Mouse (Mus musculus): Measurements from ENCODE around the gene Hspbap1.
A peak's percentile ranks its signal among the peaks of the same experiment; 100 is the strongest.

Gene Hspbap1

DNA sequence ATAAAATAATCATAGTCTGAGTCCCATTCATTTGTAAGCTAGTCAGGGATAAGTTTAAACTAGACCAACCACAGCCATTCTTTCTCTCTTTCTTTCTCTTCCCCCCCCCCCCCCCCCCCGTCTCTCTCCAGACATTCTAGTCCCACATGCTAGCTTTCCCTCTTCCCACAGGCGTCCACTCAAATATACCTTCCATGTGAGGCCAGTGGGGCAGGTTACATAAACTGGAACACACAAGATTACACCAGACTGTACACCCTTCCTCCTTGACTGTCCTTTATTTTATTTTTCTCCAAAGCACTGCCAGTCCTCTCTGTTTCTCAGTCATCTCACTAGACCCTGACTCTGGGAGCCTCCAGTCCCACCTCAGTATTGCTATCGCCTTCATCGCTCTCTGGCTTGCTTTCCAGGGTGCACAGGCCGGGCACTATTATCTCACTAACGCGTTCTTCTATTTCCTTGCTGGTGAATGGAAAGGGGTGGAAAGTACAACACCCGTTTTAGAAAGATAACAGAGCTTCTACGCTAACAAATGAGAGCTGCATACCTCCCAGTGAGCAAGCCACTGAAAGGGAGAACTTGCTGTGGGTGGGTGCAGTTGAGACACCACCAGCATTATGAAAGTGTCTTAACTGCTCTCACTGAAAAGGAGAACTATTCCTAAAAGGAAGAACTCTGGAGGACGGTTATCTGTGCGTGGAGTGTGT lies 6.4 kb upstream of the Hspbap1 start:
- no peak for DNase-seq (ENCODE audit: low spot score)

DNA sequence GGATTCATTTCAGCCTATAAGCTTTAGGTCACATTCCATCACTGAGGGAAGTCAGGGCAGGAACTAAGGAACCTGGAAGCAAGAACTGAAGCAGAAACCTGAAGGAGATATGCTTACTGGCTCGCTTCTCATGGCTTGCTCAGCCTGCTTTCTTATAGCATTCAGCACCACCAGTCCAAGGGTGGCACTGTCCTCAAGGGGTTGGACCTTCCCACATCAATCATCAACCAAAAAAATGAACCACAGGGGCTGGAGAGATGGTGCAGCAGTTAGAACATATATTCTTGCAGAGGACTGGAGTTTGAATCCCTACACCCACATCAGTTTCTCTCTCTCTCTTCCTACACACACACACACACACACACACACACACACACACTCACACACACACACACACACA lies 5.2 kb upstream of the Hspbap1 start:
- DNase-seq (ENCODE audit: low spot score) = no peak

DNA sequence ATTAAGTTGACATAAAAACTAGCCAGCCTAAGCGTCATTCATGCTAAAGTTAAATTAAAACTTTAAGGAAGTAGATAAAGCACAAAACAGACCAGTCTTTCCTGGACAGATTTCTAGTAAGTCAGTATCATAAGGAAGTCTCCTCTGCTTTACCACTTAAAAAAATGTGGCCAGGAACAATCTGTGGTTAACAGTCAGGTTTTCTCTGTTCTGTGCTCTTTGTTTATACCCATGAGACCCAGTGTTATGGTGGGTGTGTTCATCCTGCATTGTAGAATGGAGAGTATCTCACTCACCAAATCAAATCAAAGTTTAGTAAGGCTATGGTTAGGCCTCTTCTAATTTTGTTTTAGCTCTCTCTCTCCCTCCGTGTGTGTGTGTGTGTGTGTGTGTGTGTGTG lies 4.7 kb upstream of the Hspbap1 start:
- no peak for DNase-seq (ENCODE audit: low spot score)

DNA sequence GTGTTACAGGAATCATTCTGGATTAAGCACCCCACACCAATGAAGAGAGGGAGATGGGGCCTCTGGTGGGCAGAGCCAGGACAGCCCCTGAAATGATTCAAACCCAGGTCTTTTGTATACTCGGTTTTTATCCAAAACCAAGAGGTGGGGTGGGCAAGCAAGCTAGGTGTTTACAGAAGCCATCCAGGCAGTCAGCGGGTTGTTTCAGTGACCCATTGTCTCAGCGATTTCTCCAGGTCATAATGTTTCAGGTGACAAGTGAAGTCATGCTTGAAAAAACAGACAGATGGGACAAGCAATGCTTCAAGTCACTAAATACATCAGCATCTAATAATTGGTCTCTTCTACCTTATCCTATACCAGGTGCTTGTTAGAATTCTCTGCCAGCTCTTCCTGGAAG lies 3.8 kb upstream of the Hspbap1 start:
- DNase-seq (ENCODE audit: low spot score) = no peak

DNA sequence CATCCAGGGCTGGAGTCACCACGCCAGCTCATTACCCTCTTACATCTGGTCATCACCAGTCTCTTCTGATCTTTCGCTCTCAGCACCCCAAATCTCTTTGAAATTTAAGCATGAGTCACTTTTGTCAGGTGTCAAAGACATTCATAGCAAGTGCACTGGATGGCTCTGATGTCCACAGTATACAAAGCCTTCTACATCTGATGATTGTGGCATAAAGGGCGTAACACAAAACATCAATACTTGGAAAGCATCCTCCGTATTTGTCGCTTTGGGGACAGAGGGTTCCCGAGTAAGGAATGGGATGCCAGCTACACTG lies 1.7 kb upstream of the Hspbap1 start:
- DNase-seq (ENCODE audit: low spot score) = no peak

DNA sequence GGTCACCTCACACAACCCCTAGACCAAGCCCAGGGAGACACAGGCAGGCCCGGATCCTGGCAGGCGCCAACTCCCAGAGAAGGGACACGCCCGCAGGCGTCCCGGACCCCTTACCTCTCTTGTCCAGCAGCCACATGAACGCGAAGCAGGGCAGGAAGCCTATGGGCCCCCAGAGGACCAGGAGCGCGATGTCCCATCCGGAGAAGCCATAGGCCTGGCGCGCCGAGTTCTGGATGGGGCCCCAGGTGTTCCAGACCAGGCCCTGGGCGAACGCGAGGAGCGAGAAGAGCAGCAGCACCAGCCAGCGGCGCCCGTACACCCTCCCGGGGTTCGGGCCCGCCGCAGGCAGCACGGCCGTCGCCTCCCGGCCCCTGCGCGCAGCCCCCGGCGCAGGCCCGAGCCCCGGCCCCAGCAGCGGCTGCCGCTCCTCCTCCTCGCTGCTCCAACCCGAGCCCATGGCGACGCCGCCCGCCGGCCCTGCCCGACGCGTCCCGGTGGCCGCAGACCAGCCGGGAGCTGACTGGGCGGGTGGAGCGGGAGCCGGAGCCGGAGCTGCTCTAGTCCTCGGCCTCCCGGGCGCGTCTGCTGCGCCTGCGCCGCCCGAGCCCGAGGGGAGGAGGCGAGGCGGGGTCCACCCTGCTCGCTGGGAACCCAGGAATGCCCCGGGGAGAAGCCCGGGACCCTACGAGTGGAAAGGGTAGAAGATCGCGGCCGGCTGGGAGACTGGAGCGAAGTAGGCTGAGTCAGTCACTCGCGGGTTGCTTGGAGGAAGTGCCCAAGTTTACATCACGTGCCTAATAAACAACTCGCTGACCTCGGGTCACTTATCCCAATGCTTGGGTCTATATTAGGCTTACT lies 1.2 kb upstream of the Hspbap1 start, which contains the start of gene Dirc2:
Gene Dirc2 (minus strand): TSS at position 572 of the 858 bp plus-strand sequence.
- peak; percentile 61 for DNase-seq (ENCODE audit: low spot score)

DNA sequence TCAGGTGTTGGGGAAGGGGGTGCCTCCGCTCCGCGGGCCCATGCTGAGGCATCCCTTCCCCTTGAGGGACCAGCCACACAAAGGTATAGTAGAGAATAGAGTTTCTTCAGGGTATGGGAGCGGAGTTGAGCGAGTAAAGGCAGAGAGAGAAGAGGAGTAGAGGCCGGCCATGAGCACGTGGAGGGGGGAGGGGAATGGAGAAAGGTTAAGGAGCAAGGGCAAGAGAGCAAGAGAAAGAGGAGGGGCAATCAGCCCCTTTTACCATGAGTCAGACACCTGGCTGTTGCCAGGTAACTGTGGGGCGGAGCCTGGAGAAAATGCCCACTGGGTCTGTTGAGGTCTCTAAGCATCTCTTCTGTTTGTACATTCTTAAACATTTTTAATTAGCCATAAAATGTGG lies 966 bp downstream of the Hspbap1 start:
- no peak for DNase-seq (ENCODE audit: low spot score)

DNA sequence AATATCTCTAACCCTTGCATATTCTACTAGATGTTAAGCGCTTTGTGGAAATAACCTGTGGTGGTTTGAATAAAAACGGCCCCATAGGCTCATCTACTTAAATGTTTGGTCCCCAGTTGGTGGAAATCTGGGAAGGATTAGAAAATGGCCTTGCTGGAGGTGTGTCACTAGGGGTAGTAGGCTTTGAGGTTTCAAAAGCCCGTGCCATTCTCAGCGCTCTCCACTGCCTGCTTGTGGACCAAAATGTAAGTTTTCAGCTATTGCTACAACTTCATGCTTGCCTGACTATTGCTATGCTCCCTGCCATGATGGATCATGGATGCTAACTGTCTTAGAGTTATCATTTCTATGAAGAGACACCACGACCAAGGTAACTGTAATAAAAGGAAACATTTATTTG lies 1.4 kb downstream of the Hspbap1 start:
- no peak for DNase-seq (ENCODE audit: low spot score)

DNA sequence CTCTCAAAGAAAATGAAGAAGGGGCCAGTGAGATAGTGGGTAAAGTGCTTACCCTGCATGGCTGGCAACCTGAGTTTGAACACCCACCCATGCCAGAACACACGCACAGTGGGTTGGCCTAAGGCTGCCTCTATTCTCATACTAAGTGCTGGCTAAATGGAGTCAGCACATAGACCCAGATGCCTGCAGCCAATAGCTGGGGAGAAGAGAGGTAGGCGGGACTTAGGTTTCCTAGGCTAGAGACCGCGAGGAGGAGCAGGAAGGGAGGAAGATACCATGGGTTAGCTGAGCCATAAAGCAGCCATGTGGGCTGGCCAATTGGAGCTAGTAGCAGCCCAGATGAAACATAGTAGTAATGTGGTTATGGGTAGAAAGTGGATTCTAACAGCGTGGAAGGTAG lies 2.4 kb downstream of the Hspbap1 start:
- no peak for DNase-seq (ENCODE audit: low spot score)

DNA sequence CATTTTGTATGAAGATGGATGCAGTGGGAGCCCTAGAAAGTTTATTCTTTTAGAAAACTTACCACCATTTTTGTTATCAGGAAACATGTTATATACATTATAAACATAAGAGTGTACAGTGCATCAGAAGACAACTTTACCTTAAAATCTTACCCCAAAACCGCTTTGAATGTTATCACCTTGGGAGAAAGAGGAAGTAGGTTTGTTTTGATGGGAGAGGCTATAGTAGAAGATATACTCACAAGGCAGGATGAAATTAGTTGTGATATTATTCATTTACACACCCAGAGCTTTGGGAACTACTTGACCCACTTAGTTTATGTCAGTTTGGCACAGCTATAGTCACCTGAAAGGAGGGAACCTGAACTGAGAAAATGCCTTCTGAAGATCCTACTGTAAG lies 5.7 kb downstream of the Hspbap1 start:
- no peak for DNase-seq (ENCODE audit: low spot score)

DNA sequence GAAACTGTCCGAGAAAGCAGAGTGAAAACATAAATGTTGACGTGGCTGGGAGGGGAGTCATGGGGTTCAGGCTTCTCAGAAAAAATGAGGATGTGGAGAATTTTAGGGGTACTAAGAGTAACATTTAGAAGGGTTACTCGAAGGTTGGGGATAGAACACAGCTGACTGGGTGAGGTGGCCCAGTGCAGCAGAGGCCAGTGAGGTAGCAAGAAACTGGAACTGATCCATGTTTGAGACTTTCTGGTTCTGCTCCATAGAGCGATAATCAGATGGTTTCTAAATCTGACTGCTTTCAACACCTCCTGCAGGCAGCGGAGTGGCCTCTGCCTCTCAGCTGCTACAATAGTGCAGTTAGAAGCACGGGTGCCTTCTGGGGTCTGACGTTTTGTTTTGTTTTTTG lies 6.6 kb downstream of the Hspbap1 start:
- no peak for DNase-seq (ENCODE audit: low spot score)

DNA sequence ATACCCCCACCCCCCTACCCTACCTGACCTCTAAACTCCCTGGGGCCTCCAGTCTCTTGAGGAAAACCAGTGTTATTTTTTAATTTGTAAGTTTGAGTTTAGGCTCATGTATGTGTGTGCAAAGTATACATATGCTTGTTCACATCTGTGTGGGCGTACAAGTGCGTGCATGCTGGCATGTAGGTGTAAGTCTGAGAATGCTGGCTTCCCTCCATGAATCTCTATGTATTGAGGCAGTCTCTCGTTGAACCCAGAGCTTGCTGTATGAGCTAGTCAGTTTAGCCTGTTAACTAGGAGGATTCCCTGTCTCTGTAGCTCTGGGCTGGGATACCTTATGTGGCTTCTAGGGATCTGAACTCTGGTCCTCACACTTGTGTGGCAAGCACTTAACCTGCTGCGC lies 7.6 kb downstream of the Hspbap1 start:
- no peak for DNase-seq (ENCODE audit: low spot score)

DNA sequence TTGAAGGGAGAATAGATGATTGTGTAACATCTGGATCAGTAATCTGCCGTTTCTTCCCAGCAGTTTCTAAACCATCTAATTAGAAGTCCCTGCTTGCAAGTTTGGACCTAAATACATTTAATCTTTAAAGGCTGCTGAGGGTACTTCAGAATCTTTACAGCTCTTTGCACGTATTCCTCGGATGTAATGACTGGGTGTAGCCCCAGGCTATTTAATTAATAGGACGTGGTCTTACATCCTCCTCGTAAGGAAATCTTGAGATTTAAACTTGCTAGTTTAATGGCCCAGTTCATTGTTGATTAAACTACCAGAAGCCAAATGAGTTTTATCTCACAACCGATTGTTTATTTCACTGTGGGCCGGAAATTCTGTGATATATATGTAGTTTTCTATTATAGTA lies 9.5 kb downstream of the Hspbap1 start:
- no peak for DNase-seq (ENCODE audit: low spot score)

DNA sequence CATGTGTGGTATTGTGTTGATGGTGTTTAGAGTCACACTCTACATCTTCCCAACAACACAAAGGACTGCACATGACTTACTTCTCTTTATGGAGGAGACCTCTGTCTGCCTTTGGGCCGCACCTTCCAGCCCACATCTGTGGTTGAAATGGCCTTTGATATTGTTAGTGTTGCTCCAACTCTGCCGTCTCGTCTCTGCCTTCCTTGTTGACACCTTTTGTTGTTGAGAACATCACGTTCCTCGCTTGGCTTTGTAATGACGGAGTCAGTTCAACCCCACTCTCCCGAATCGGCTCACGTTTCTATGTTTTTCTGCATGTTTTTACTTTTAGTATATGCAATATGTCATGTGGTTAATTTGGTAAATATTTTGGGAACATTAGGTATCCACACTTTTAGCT lies 10.9 kb downstream of the Hspbap1 start:
- no peak for DNase-seq (ENCODE audit: low spot score)

DNA sequence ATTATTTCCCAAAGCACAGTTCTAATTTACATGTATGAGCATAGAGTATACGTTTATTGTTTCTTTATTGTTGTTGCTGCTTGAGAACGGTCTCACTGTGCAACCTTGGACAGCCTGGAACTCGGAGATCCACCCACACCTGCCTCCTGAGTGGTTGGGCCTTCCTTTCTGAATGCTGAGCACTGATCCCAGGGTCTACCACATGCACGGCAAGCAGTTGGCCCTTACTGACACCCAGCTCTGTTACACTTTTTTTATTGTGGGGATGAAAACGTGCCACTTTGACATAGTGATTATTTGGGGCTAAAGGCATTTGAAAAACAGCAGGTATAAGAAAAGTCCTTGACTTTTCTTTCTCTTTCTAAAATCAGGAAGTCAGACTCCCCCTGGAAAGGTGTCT lies 11.5 kb downstream of the Hspbap1 start:
- no peak for DNase-seq (ENCODE audit: low spot score)

DNA sequence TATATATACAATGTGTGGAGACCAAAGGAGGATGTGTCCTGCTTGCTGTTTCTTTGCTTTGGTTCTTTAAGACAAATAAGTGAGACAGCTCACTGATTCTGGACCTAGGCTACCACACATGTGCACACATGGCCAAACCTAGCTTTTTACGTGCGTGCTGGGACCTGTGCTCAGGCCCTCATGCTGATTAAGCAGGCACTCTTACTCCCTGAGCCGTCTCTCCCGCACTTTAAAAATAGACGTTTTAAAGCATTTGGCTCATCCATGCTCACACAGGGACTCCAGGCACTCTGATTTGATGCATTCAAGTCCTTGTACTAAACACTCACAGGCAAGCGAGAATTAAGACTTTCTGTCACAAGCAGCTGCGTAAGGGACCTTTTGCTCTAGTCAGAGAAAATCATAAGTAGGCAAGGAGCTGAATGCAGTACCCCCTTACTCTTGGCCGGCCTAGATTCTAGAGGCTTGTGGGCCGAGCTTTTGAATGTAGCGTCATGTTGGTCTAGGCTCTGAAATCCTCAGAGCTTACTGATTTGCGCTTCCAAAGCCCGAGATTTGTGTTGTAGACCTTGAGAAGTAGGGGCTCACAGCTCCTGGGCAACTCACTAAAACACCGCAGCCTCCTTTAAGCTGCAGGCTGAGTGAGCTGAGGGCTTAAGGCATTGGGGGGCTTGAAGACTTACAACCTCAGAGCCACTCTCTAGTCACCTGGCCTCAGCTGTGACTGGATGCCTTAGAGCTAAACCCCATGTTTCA lies 12.5 kb downstream of the Hspbap1 start:
- no peak for DNase-seq (ENCODE audit: low spot score)

DNA sequence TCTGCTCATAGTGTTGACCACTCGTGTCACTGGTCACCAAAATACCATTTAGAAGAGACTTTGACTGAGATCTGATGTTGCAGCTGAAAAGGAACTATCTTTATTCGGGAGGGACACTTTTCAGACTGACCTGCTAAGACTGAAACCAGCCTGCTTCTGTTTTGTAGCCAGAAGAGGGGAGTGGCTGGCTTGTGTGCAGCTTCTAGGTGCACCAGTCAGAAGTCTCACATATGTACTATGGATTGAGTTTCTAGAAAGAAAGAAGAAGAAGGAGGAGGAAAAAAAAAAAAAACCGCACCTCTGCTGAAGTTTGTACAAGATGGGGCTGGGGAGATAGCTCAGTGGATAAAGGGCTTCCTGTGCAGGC lies 13.0 kb downstream of the Hspbap1 start:
- no peak for DNase-seq (ENCODE audit: low spot score)

DNA sequence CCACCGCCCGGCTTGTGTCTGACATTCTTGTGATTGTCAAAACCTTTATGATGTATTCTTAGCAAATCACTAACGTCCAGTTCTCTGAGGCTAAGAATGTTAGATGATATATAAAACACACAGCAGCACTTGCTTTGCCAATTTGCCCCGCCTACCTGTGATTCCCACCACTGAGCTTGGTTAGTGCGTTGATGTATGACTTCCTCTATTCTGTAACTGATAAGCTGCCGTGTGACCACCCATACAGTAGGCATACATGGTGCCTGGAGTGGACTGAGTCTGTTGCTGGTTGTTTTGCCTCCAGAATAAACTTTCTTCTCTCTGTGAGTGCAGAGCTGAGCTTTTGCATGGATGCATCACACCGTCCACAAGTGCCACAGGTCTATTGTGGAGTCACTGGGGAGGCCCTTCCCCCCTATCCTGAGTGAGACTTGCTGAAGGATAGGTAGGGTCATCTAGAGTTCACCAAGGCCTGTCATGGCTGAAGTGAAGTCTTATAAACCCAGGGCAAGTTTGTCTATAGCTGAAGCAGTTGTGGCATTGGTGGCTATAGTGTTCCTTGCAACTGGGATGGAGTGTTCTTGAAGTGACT lies 14.1 kb downstream of the Hspbap1 start:
- no peak for DNase-seq (ENCODE audit: low spot score)

DNA sequence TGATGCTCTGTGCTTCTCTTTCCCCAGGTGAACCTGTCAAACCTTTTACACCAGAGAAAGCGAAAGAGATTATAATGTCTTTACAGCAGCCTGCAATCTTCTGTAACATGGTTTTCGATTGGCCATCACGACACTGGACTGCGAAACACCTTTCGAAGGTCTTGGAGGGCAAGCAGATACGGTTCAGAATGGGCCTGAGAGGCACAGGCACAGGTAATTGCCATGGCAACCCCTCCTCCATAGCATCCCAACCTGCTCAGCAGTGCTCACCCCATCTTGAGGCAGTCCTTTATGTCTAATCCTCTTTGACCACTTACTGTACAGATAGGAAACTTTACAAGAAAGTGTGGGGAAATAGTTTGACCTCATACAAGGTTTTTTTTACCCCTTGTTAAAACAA lies 17.0 kb downstream of the Hspbap1 start:
- no peak for DNase-seq (ENCODE audit: low spot score)

DNA sequence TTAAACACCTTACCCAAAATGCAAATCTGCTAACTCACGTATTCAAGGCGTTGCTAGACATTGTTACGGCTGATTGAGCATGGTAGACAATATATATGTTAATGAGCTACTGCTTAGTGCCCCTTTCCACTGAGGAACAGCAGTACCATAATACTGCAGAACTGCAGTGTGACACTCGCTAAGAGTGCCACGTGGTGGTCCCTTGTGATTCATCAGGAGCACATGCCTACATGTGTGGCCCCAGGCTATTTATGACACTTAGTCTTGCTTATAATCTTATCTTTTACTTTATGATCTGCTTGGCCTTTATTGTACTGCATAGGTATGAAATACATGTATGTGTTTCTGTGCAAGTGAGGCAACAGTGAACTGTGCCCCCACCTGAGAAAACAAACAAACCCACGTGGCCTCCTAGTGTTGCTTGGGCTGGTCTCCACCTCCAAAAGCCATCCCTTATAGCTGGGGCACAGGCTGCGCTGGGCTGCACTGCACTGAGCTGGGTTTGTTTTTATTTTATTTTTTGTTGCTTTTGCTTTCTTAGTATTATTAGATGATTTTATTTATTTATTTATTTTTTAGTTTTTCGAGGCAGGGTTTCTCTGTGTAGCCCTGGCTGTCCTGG lies 17.5 kb downstream of the Hspbap1 start:
- DNase-seq (ENCODE audit: low spot score) = no peak

DNA sequence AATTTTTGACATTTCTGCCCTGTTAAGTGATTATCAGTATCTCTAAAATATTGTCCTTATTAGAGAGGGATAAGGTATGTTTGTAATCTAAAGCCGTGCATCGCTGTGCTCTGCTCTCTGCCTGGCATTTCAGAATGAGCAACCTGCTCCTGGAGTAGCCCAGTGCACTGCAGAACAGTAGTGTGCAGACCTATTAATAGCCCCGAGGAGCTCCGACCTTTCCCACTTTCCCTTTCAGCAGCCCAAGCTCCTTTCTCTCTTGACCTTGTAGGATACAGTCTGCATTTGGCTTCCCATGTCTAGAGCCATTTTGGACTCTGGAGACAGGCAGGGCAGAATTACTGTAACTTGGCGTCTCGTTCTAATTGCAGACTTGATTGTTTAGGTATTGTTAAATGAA lies 18.2 kb downstream of the Hspbap1 start:
- no peak for DNase-seq (ENCODE audit: low spot score)

DNA sequence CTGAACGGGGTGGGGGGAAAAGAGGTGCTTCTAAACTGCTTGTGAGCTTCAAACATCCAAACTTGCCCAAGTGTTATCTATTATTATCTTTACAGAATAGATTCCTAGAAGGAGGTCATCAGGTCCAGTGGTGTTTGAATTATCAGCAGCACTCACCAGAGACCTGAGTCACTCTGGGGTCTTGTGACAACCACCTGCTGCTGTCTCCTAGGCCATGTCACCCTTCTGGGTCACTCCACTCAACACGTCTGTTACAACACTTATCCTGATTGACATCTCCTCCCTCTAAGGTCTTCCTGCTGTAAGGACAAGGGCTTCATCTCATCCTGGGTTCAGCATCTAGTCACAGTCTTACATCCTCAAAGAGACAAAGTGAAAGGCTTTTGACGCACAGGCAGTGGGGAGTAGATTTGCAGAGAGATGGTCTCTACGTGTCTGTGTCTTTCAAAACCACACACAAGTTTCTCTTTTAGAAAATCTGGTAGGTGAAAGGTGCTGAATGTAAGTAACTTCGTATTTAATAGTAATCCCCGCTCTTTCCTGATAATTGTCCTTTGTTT lies 21.9 kb downstream of the Hspbap1 start:
- DNase-seq (ENCODE audit: low spot score) = no peak

All from ovary, postnatal 14 days (tissue).